Mouse (Mus musculus): Measurements from ENCODE around the gene Lrrc52. TPM values are rescaled to one million over a fixed set of nuclear protein-coding genes. Genes with fewer than 3 reads are reported as not detected.

Lrrc52 gene
- polyA plus RNA-seq, 1 experiment from 2014 or later: not detected

- Histone ChIP-seq H3K4me2 (ENCODE audit: low read depth, low read length) (no peak overlapping the region), H3K9ac (replicated peaks) (no peak overlapping the region), H3K4me3 (ENCODE audit: low read depth, low read length) (no peak overlapping the region), H3K27me3 (ENCODE audit: insufficient read depth, low read length) (no peaks in the 10 kb centered on the region), H3K4me1 (ENCODE audit: insufficient read depth) (peaks cover 4% of the 10 kb centered on the region; the same call in 1 of the 2 replicates), H3K36me3 (replicated peaks; ENCODE audit: insufficient read depth, low read length) (no peaks in the 10 kb centered on the region), H3K27ac (ENCODE audit: low read depth) (no peak overlapping the region), H3K9me3 (ENCODE audit: low read length) (no peaks in the 10 kb centered on the region)
- ATAC-seq: peak; percentile 68
- DNase-seq: no peak
- WGBS (ENCODE audit: insufficient replicate concordance): 46% methylated on average over 4 of the region's 4 CpGs
- TF ChIP-seq CTCF (IDR thresholded peaks at IDR 0.05; ENCODE audit: low read depth) (no peak), EP300 (IDR thresholded peaks at IDR 0.05; ENCODE audit: low read depth) (peak; percentile 83)
Observed at GRCm38 (mm10) chr1:167445167-167445566, 21.4 kb downstream of the Lrrc52 start.

GRCm38 (mm10) chr1:167438231-167438885, 28.2 kb downstream of the Lrrc52 start:
- H3K4me3 ChIP-seq (ENCODE audit: low read depth, low read length): no peak overlapping the region
- H3K9ac ChIP-seq (replicated peaks): no peak overlapping the region
- 61% methylated on average over 9 of the region's 9 CpGs for WGBS (ENCODE audit: insufficient replicate concordance)
- H3K4me2 ChIP-seq (ENCODE audit: low read depth, low read length): no peak overlapping the region
- no peaks in the 10 kb centered on the region for H3K4me1 ChIP-seq (ENCODE audit: insufficient read depth)
- DNase-seq (no peak), ATAC-seq (no peak)
- no peaks in the 10 kb centered on the region for H3K9me3 ChIP-seq (ENCODE audit: low read length)
- no peak overlapping the region for H3K27ac ChIP-seq (ENCODE audit: low read depth)
- no peaks in the 10 kb centered on the region for H3K36me3 ChIP-seq (replicated peaks; ENCODE audit: insufficient read depth, low read length)
- H3K27me3 ChIP-seq (ENCODE audit: insufficient read depth, low read length): no peaks in the 10 kb centered on the region
- TF ChIP-seq CTCF (IDR thresholded peaks at IDR 0.05; ENCODE audit: low read depth): no peak
- no peak for TF ChIP-seq EP300 (IDR thresholded peaks at IDR 0.05; ENCODE audit: low read depth)

- ATAC-seq: no peak
- Histone ChIP-seq H3K4me3 (ENCODE audit: low read depth, low read length) (no peak overlapping the region), H3K27me3 (ENCODE audit: insufficient read depth, low read length) (no peaks in the 10 kb centered on the region), H3K36me3 (replicated peaks; ENCODE audit: insufficient read depth, low read length) (no peaks in the 10 kb centered on the region), H3K4me1 (ENCODE audit: insufficient read depth) (no peaks in the 10 kb centered on the region), H3K27ac (ENCODE audit: low read depth) (no peak overlapping the region), H3K9ac (replicated peaks) (no peak overlapping the region), H3K4me2 (ENCODE audit: low read depth, low read length) (no peak overlapping the region), H3K9me3 (ENCODE audit: low read length) (no peaks in the 10 kb centered on the region)
- DNase-seq: no peak
- TF ChIP-seq CTCF (IDR thresholded peaks at IDR 0.05; ENCODE audit: low read depth) (no peak), EP300 (IDR thresholded peaks at IDR 0.05; ENCODE audit: low read depth) (no peak)
- 72% methylated on average over 7 of the region's 7 CpGs for WGBS (ENCODE audit: insufficient replicate concordance)
Observed at GRCm38 (mm10) chr1:167437091-167437490, 29.5 kb downstream of the Lrrc52 start.

- Histone ChIP-seq H3K36me3 (replicated peaks; ENCODE audit: insufficient read depth, low read length) (no peaks in the 10 kb centered on the region), H3K4me1 (ENCODE audit: insufficient read depth) (no peaks in the 10 kb centered on the region), H3K27me3 (ENCODE audit: insufficient read depth, low read length) (no peaks in the 10 kb centered on the region), H3K27ac (ENCODE audit: low read depth) (no peak overlapping the region), H3K4me2 (ENCODE audit: low read depth, low read length) (no peak overlapping the region), H3K9me3 (ENCODE audit: low read length) (no peaks in the 10 kb centered on the region), H3K9ac (replicated peaks) (no peak overlapping the region), H3K4me3 (ENCODE audit: low read depth, low read length) (no peak overlapping the region)
- DNase-seq (no peak), ATAC-seq (no peak)
- 74% methylated on average over 7 of the region's 7 CpGs for WGBS (ENCODE audit: insufficient replicate concordance)
- TF ChIP-seq EP300 (IDR thresholded peaks at IDR 0.05; ENCODE audit: low read depth) (no peak), CTCF (IDR thresholded peaks at IDR 0.05; ENCODE audit: low read depth) (no peak)
Observed at GRCm38 (mm10) chr1:167436186-167436975, 30.2 kb downstream of the Lrrc52 start.

- ATAC-seq: no peak
- no peak for DNase-seq
- Histone ChIP-seq H3K4me1 (ENCODE audit: insufficient read depth) (no peaks in the 10 kb centered on the region), H3K27me3 (ENCODE audit: insufficient read depth, low read length) (no peaks in the 10 kb centered on the region), H3K9me3 (ENCODE audit: low read length) (no peaks in the 10 kb centered on the region), H3K9ac (replicated peaks) (no peak overlapping the region), H3K27ac (ENCODE audit: low read depth) (no peak overlapping the region), H3K4me2 (ENCODE audit: low read depth, low read length) (no peak overlapping the region), H3K36me3 (replicated peaks; ENCODE audit: insufficient read depth, low read length) (no peaks in the 10 kb centered on the region), H3K4me3 (ENCODE audit: low read depth, low read length) (no peak overlapping the region)
- 78% methylated on average over 4 of the region's 4 CpGs for WGBS (ENCODE audit: insufficient replicate concordance)
- no peak for TF ChIP-seq CTCF (IDR thresholded peaks at IDR 0.05; ENCODE audit: low read depth)
- no peak for TF ChIP-seq EP300 (IDR thresholded peaks at IDR 0.05; ENCODE audit: low read depth)
Observed at GRCm38 (mm10) chr1:167434931-167435330, 31.6 kb downstream of the Lrrc52 start.

- ATAC-seq (no peak), DNase-seq (no peak)
- Histone ChIP-seq H3K9ac (replicated peaks) (no peak overlapping the region), H3K27ac (ENCODE audit: low read depth) (no peak overlapping the region), H3K27me3 (ENCODE audit: insufficient read depth, low read length) (no peaks in the 10 kb centered on the region), H3K4me2 (ENCODE audit: low read depth, low read length) (no peak overlapping the region), H3K4me1 (ENCODE audit: insufficient read depth) (no peaks in the 10 kb centered on the region), H3K4me3 (ENCODE audit: low read depth, low read length) (no peak overlapping the region), H3K9me3 (ENCODE audit: low read length) (no peaks in the 10 kb centered on the region), H3K36me3 (replicated peaks; ENCODE audit: insufficient read depth, low read length) (no peaks in the 10 kb centered on the region)
- 51% methylated on average over 9 of the region's 9 CpGs for WGBS (ENCODE audit: insufficient replicate concordance)
- no peak for TF ChIP-seq CTCF (IDR thresholded peaks at IDR 0.05; ENCODE audit: low read depth)
- TF ChIP-seq EP300 (IDR thresholded peaks at IDR 0.05; ENCODE audit: low read depth): no peak
Observed at GRCm38 (mm10) chr1:167430976-167431676, 35.5 kb downstream of the Lrrc52 start.

Measured in liver, postnatal 0 days (tissue).